Mouse (Mus musculus): ENCODE measurements around the gene Gm4450. TPM values are rescaled to one million over a fixed set of nuclear protein-coding genes. Genes with fewer than 3 reads are reported as not detected.

The Gm4450 gene
- polyA plus RNA-seq (2021; fragmentation: Nextera tagmentation) = not detected in 2 replicates
- long read RNA-seq, experiment 1 = 0 reads
- long read RNA-seq, experiment 2 = 0 reads

DNA sequence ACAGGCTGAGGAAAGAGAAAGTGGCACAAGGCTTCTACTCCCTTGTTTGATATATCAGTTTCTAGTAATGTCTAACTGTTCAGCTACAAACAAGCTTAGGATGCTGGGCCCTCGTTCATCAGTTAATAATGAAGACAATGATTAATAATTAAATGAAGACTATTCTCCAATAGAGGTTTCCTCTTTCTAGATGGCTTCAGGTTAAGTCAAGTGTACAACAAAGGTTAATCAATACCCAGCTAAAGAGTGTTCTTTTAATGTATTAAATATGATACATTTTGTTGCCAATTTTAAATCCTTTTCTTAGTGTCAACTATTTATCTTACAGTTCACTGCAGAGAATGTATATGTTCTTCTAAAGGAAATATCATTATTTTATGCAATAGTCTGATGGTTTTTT, at the start of gene Gm4450:
TSS of gene Gm4450 (minus strand) at position 101 of the 400 bp plus-strand sequence.

Other genes starting within 250 kb of the Gm4450 start
- not detected in 2 replicates for gene Reg4, start 235.0 kb downstream of the Gm4450 start, polyA plus RNA-seq (2021; fragmentation: Nextera tagmentation)
- 4.3 and 4.9 TPM in 2 replicates for gene Hmgcs2, start 176.7 kb downstream of the Gm4450 start, polyA plus RNA-seq (2021; fragmentation: Nextera tagmentation)
- 124 and 132 TPM in 2 replicates for gene Phgdh, start 117.1 kb downstream of the Gm4450 start, polyA plus RNA-seq (2021; fragmentation: Nextera tagmentation)
- gene Zfp697, start 74.7 kb downstream of the Gm4450 start, polyA plus RNA-seq (2021; fragmentation: Nextera tagmentation) = 9.8 and 10.7 TPM in 2 replicates
- gene Hsd3b4, start 53.4 kb upstream of the Gm4450 start, polyA plus RNA-seq (2021; fragmentation: Nextera tagmentation) = not detected in 2 replicates
- not detected in 2 replicates for gene Gm10681, start 131.7 kb upstream of the Gm4450 start, polyA plus RNA-seq (2021; fragmentation: Nextera tagmentation)
- not detected in 2 replicates for gene Hsd3b5, start 173.1 kb upstream of the Gm4450 start, polyA plus RNA-seq (2021; fragmentation: Nextera tagmentation)